Mouse (Mus musculus): ENCODE measurements around the gene Gm6040. TPM values are rescaled to one million over a fixed set of nuclear protein-coding genes. Genes with fewer than 3 reads are reported as not detected.

Gene Gm6040
- not detected in 2 replicates for polyA plus RNA-seq (2015; fragmentation: Nextera tagmentation; extraction: Ambion mirVana)

DNA sequence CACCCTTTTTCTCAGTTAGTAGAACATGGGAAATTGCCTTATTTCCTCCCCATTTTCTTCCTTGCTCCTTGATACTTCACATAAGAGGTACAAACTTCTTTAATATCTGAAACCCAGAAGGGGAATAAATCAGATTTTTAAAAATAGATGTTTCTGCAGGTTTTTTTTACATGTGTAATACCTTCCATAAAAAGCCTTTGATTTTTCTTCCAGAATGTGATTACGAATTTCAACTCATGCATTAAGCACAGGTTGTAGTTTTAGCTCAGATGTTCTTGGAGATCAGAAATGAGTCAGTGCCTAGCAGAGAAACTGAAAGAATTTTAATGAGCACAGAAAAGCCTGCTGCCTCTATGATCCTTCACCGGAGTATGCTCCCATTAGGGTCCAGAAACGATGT, at the start of gene Gm6040:
Gm6040 (minus strand) TSS at position 101 of the 400 bp plus-strand sequence.
- Histone ChIP-seq H3K9me3 (0 out of 2 replicates have a peak, but pooled peaks cover 6% of the 10 kb centered on the region), H3K36me3 (no peaks in the 10 kb centered on the region), H3K4me1 (no peaks in the 10 kb centered on the region), H3K27me3 (no peaks in the 10 kb centered on the region), H3K4me2 (replicated peaks) (no peak within 1 kb of the TSS), H3K4me3 (no peak within 1 kb of the TSS), H3K27ac (replicated peaks) (no peak within 1 kb of the TSS), H3K9ac (replicated peaks) (no peak within 1 kb of the TSS)
- WGBS, result 79% methylated on average over 3 of the region's 3 CpGs
- ATAC-seq (replicated peaks), result no peak

DNA sequence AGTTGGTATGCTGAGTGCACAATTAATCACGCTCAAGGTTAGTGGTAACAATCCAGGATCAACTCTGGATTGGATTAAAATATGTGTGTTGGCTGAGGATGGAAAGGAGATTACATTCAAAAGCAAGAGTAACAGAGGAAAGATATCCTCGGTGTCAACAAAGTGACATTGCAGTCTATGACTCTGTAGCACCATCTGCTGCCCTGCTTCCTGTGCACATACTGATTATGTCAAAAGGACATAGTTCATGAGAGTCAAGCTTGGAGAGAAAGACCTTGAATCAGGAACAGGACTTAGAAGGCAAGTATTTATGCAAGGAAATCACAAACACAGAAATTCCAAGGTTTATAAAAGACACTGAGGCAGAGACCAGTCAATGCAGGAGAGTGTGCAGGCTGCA, 42.7 kb upstream of the Gm6040 start:
- no peak for ATAC-seq (replicated peaks)
- Histone ChIP-seq H3K27ac (replicated peaks) (no peak overlapping the region), H3K4me1 (no peaks in the 10 kb centered on the region), H3K27me3 (no peaks in the 10 kb centered on the region), H3K4me2 (replicated peaks) (no peak overlapping the region), H3K9me3 (0 out of 2 replicates have a peak, but pooled peaks cover 12% of the 10 kb centered on the region), H3K9ac (replicated peaks) (no peak overlapping the region), H3K4me3 (no peak overlapping the region), H3K36me3 (no peaks in the 10 kb centered on the region)
- WGBS, result 84% methylated on average over 2 of the region's 2 CpGs

DNA sequence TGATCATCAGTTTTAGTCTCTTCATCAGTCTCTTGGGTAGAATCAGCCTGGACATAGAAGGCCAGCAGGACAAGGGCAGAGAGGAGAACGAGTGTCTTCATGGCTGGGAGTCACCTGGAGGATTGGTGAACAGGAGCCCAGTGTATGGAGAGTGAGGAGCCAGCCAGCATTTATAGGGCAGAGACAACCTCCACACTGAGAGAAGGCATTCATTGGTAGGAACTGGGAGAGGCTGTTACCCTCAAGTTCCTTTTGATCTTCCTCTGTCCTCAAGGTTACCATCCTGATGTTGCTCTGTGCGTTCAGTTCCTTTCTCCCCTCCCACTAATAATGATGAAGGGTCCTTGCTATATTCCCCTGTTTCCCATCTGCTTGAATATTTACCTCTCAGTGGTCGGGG, 22.7 kb upstream of the Gm6040 start, which contains the start of gene AY761185:
AY761185 (minus strand) TSS at position 101 of the 400 bp plus-strand sequence.
- no peaks in the 10 kb centered on the region for H3K4me1 ChIP-seq
- WGBS, result 78% methylated on average over 3 of the region's 3 CpGs
- H3K9ac ChIP-seq (replicated peaks), result no peak within 1 kb of the TSS
- no peak for ATAC-seq (replicated peaks)
- no peaks in the 10 kb centered on the region for H3K27me3 ChIP-seq
- no peak within 1 kb of the TSS for H3K4me3 ChIP-seq
- H3K9me3 ChIP-seq, result peaks cover 9% of the 10 kb centered on the region
- H3K27ac ChIP-seq (replicated peaks), result no peak within 1 kb of the TSS
- H3K4me2 ChIP-seq (replicated peaks), result no peak within 1 kb of the TSS
- no peaks in the 10 kb centered on the region for H3K36me3 ChIP-seq

DNA sequence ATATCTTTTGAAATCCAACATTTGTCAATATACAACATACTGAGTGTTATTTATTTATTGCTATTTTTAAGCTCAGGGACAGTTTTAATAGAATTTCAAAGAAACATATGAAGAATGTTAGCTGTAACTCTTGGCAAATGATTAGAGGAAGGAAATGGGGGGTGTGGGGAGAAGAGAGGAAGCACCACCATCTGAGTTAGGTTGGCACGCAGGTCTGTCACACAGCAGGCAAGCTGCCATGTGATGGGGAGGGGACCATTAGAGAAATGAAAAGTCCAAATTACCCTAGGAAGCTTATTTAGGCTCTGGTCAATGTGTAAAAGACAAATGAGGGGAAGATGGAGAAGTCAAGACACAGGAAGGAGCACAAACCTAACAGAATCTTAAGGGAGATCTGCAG, 9.6 kb downstream of the Gm6040 start:
- 86% methylated on average over 1 of the region's 1 CpGs for WGBS
- Histone ChIP-seq H3K4me3 (no peak overlapping the region), H3K36me3 (no peaks in the 10 kb centered on the region), H3K9ac (replicated peaks) (no peak overlapping the region), H3K27me3 (no peaks in the 10 kb centered on the region), H3K4me1 (no peaks in the 10 kb centered on the region), H3K9me3 (peaks cover 6% of the 10 kb centered on the region; the same call in 1 of the 2 replicates), H3K27ac (replicated peaks) (no peak overlapping the region), H3K4me2 (replicated peaks) (no peak overlapping the region)
- ATAC-seq (replicated peaks), result no peak

DNA sequence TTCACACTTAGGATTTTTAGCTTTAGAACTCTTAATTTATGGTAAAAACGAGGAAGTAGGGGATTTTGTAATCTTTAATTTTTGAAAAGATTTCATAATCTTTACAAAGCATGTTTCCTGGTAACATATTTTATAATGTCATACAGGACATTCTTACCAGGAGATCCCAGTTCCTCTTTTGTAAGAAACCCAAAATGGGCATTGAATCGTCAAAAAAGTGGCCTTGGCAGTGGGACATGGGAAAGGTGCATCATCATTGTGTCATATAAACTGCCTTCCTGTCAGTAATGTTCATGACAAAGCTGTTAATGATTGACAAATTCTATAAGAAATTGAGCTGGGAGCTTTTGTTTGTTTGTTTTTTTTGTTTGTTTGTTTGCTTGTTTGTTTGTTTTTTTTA, 13.6 kb downstream of the Gm6040 start:
- no peaks in the 10 kb centered on the region for H3K36me3 ChIP-seq
- H3K9me3 ChIP-seq, result peaks cover 9% of the 10 kb centered on the region; the same call in 1 of the 2 replicates
- H3K4me1 ChIP-seq, result no peaks in the 10 kb centered on the region
- no peak overlapping the region for H3K27ac ChIP-seq (replicated peaks)
- H3K27me3 ChIP-seq, result no peaks in the 10 kb centered on the region
- H3K9ac ChIP-seq (replicated peaks), result no peak overlapping the region
- no peak overlapping the region for H3K4me3 ChIP-seq
- ATAC-seq (replicated peaks), result no peak
- 62% methylated on average over 2 of the region's 2 CpGs for WGBS
- H3K4me2 ChIP-seq (replicated peaks), result no peak overlapping the region

DNA sequence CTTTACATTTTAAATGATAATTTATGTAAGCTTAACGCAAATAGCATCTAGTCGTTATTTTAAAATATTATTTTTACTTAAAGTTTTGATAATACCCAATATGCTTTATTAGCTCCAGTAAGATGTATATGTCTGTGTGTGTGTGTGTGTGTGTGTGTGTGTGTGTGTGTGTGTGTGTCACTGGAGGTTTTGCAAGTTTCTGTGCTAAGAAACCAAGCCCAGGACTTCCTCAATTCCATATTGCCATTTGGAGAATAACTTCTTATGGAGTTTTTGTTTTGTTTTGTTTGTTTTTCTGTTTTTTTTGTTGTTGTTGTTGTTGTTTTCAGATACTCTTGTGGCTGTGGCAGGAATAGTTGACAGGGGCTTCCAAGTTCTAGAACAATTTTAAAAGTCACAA, 14.8 kb downstream of the Gm6040 start:
- no peak overlapping the region for H3K4me3 ChIP-seq
- H3K4me1 ChIP-seq, result no peaks in the 10 kb centered on the region
- no peaks in the 10 kb centered on the region for H3K27me3 ChIP-seq
- H3K27ac ChIP-seq (replicated peaks), result no peak overlapping the region
- WGBS, result 91% methylated on average over 2 of the region's 2 CpGs
- H3K4me2 ChIP-seq (replicated peaks), result no peak overlapping the region
- no peak for ATAC-seq (replicated peaks)
- peaks cover 9% of the 10 kb centered on the region; the same call in 1 of the 2 replicates for H3K9me3 ChIP-seq
- H3K9ac ChIP-seq (replicated peaks), result no peak overlapping the region
- no peaks in the 10 kb centered on the region for H3K36me3 ChIP-seq

DNA sequence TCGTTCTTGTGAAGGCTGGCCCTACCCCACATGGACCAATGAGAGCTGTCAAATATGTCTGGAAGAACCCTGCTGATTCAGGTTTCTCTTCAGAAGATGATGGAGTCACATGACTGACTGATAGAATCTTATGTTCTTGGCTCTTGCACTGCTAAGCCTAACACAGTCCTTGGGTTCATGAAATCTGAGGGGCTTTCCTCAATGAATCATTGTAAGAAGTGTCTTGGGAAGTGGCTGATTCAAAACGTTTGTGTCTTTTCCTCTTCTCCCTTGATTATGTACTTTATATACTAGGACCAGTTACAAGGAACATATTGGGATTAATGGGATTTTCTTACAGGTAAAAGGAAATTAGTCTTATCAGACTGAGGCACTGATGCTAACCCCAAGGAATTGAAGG, 19.3 kb downstream of the Gm6040 start, which contains the start of gene Gm15056:
Gm15056 (minus strand) TSS at position 101 of the 400 bp plus-strand sequence.
- H3K4me1 ChIP-seq, result no peaks in the 10 kb centered on the region
- H3K36me3 ChIP-seq, result no peaks in the 10 kb centered on the region
- WGBS, result 51% methylated on average over 2 of the region's 2 CpGs

DNA sequence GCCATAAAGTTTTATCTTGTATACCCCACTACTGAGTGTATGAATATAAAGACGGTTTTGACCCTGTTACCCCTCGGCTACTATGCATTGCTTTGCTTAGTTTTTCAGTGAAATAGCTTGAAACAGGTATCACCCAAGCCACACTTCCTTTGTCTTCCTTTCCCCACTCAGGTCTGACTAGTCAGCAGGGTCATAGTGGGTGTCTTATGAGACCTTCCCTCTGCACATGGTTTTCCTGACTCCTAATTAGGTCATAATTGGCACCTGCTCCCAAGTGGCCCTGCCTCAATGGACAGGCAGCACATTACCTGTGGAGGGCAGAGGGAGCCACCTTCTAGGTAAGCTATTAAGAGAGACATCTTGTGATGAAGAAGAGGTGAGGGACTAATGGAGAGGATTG, 29.5 kb downstream of the Gm6040 start, which contains the start of gene Defb33:
Defb33 (plus strand) TSS at position 301 of the 400 bp plus-strand sequence.
- H3K27ac ChIP-seq (replicated peaks), result no peak within 1 kb of the TSS
- no peaks in the 10 kb centered on the region for H3K27me3 ChIP-seq
- ATAC-seq (replicated peaks), result no peak
- no peak within 1 kb of the TSS for H3K4me2 ChIP-seq (replicated peaks)
- no peaks in the 10 kb centered on the region for H3K36me3 ChIP-seq
- no peaks in the 10 kb centered on the region for H3K4me1 ChIP-seq
- peaks cover 15% of the 10 kb centered on the region for H3K9me3 ChIP-seq
- H3K9ac ChIP-seq (replicated peaks), result no peak within 1 kb of the TSS
- no peak within 1 kb of the TSS for H3K4me3 ChIP-seq
- 91% methylated on average over 2 of the region's 2 CpGs for WGBS

More for the DNA sequence above, 19.3 kb downstream of the Gm6040 start, which contains the start of gene Gm15056:
- H3K27ac ChIP-seq (replicated peaks), result no peak within 1 kb of the TSS
- H3K9me3 ChIP-seq, result peaks cover 9% of the 10 kb centered on the region; the same call in 1 of the 2 replicates
- no peak within 1 kb of the TSS for H3K9ac ChIP-seq (replicated peaks)
- H3K27me3 ChIP-seq, result no peaks in the 10 kb centered on the region
- no peak within 1 kb of the TSS for H3K4me3 ChIP-seq
- no peak for ATAC-seq (replicated peaks)
- H3K4me2 ChIP-seq (replicated peaks), result no peak within 1 kb of the TSS

DNA sequence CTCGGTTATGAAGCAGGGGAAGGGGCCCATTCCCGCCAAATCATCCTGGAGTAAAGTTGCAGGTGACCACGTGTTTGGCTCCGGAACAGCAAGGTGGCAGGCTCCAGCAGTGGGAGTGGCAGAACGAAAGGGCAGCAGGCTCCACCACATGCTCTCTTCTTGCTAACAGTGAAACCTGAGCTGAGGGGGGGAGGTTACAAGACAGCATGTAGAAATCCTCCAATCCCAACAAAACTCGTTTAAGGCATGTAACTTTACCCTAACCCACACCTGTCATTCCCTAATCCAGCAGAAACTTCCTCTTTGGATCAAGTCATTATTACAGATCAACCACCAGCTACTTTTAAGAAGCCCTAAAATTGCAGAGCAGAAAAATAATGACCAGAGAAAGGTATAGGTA, 47.3 kb downstream of the Gm6040 start:
- Histone ChIP-seq H3K27ac (replicated peaks) (no peak overlapping the region), H3K4me2 (replicated peaks) (no peak overlapping the region), H3K4me1 (no peaks in the 10 kb centered on the region), H3K9me3 (peaks cover 17% of the 10 kb centered on the region), H3K27me3 (no peaks in the 10 kb centered on the region), H3K4me3 (no peak overlapping the region), H3K36me3 (no peaks in the 10 kb centered on the region), H3K9ac (replicated peaks) (no peak overlapping the region)
- 53% methylated on average over 6 of the region's 6 CpGs for WGBS
- ATAC-seq (replicated peaks), result no peak

Other genes starting within 250 kb of the Gm6040 start
- gene Defb33, start 29.4 kb downstream of the Gm6040 start, polyA plus RNA-seq (2015; fragmentation: Nextera tagmentation; extraction: Ambion mirVana), result not detected in 2 replicates
- not detected in 2 replicates for gene Gm15056, start 19.4 kb downstream of the Gm6040 start, polyA plus RNA-seq (2015; fragmentation: Nextera tagmentation; extraction: Ambion mirVana)
- gene AY761185, start 22.6 kb upstream of the Gm6040 start, polyA plus RNA-seq (2015; fragmentation: Nextera tagmentation; extraction: Ambion mirVana), result not detected in 2 replicates
- gene Defa21, start 103.5 kb upstream of the Gm6040 start, polyA plus RNA-seq (2015; fragmentation: Nextera tagmentation; extraction: Ambion mirVana), result not detected in 2 replicates
- not detected in 2 replicates for gene Defa23, start 133.0 kb upstream of the Gm6040 start, polyA plus RNA-seq (2015; fragmentation: Nextera tagmentation; extraction: Ambion mirVana)
- gene Defa35, start 143.0 kb upstream of the Gm6040 start, polyA plus RNA-seq (2015; fragmentation: Nextera tagmentation; extraction: Ambion mirVana), result not detected in 2 replicates
- not detected in 2 replicates for gene Defa25, start 162.4 kb upstream of the Gm6040 start, polyA plus RNA-seq (2015; fragmentation: Nextera tagmentation; extraction: Ambion mirVana)
- gene Gm14851, start 174.0 kb upstream of the Gm6040 start, polyA plus RNA-seq (2015; fragmentation: Nextera tagmentation; extraction: Ambion mirVana), result not detected in 2 replicates
- gene Defa30, start 212.6 kb upstream of the Gm6040 start, polyA plus RNA-seq (2015; fragmentation: Nextera tagmentation; extraction: Ambion mirVana), result not detected in 2 replicates
- gene Defa22, start 240.2 kb upstream of the Gm6040 start, polyA plus RNA-seq (2015; fragmentation: Nextera tagmentation; extraction: Ambion mirVana), result not detected in 2 replicates

Measured in forebrain, embryonic 15.5 days (tissue).